ENCODE assay signal across 28 mouse cellular contexts in the genomic region with DNA sequence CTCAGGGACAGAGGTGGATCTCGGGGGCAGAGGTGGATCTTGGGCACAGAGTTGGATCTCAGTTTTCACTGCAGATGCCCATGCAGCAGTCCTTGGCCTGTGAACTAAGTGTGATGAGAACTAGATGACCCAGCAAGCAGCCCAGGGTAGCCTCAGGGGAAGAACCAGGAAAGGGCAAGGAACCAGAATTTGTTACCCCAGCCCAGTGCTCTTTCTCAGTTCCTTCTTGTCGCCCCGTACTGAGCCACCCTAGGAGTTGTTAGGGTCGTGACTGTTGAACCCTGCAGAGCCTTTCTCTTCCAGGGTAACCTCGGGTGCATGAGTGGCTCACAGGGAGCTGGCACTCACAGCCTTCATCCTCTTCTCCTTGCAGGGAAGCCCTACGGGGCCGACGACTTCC. TPM values are rescaled to one million over a fixed set of nuclear protein-coding genes. Genes with fewer than 3 reads are reported as not detected.
DNase-seq lines count a peak whose midpoint lies in the region; ATAC-seq and TF ChIP-seq lines count a peak whose summit lies in the region.
"Had no signal": no experiment of that assay in that cellular context is flagged by ENCODE, and none has a peak within 500 bp of the region (broad histone marks: within the 10 kb centered on the region; RNA-seq: fewer than 3 reads in every experiment).

No protein-coding gene starts in this region.

- no peak overlapping the region for H3K27ac ChIP-seq in liver, adult 2 months (replicated peaks; ENCODE audit: insufficient read depth, low read depth, low read length)
- H3K27ac ChIP-seq in liver, embryonic 11.5 days (ENCODE audit: low read depth, low read length): no peak overlapping the region
- peak overlapping the region; percentile 9; the same call in 1 of the 2 replicates for H3K27ac ChIP-seq in CH12.LX (ENCODE audit: insufficient read depth, low read depth)
- H3K27ac ChIP-seq in lung, postnatal 0 days (ENCODE audit: low read length): no peak overlapping the region
- H3K27ac ChIP-seq in intestine, postnatal 0 days (ENCODE audit: low read depth, low read length): no peak overlapping the region
- H3K27ac ChIP-seq: embryonic facial prominence, embryonic 12.5 days; embryonic facial prominence, embryonic 15.5 days; gastrocnemius, adult 2 months; heart, embryonic 10.5 days; hindbrain, embryonic 10.5 days; hindbrain, embryonic 13.5 days had no signal

- TF ChIP-seq POLR2A in liver, adult 2 months (IDR thresholded peaks at IDR 0.05; ENCODE audit: extremely low read depth, insufficient read depth, low read length): no peak
- no peak for TF ChIP-seq POLR2A in CH12.LX (IDR thresholded peaks at IDR 0.05; ENCODE audit: low read depth, low read length)

- TF ChIP-seq CTCF in liver, adult 2 months (IDR thresholded peaks at IDR 0.05; ENCODE audit: low read depth, low read length): no peak
- TF ChIP-seq CTCF in CH12.LX (conservative IDR thresholded peaks at IDR 0.05 in 1 of 2, IDR thresholded peaks at IDR 0.05 in 1 of 2; ENCODE audit: low read depth in 2 of 2, low read length in 2 of 2): no peak
- no peak for TF ChIP-seq CTCF in lung, postnatal 0 days (IDR thresholded peaks at IDR 0.05)
- TF ChIP-seq CTCF in intestine, postnatal 0 days (IDR thresholded peaks at IDR 0.05; ENCODE audit: low read depth): no peak

- in situ Hi-C loops in CH12.LX (cut with MboI; ENCODE audit: low pct_ligation_motif_present, low pct_unique_long_range_greater_than_20kb, low sequenced_read_pairs): loop anchor here (5.0 to 10.0 kb wide), 4 partner anchors 47 to 397 kb away; a partner anchor contains a TSS

- ATAC-seq in liver, embryonic 11.5 days (replicated peaks; ENCODE audit: low FRiP score): no peak
- no peak for ATAC-seq in lung, postnatal 0 days
- no peak for ATAC-seq in intestine, postnatal 0 days
- ATAC-seq: forebrain, embryonic 14.5 days; forebrain, postnatal 0 days; hindbrain, embryonic 16.5 days; Patski had no signal

- no peaks in the 10 kb centered on the region for H3K9me3 ChIP-seq in liver, embryonic 11.5 days (ENCODE audit: control insufficient read depth, low read length)
- H3K9me3 ChIP-seq in CH12.LX (replicated peaks; ENCODE audit: low read length): peaks cover 6% of the 10 kb centered on the region
- no peaks in the 10 kb centered on the region for H3K9me3 ChIP-seq in lung, postnatal 0 days (ENCODE audit: low read length)
- no peaks in the 10 kb centered on the region for H3K9me3 ChIP-seq in intestine, postnatal 0 days (ENCODE audit: control insufficient read depth)
- H3K9me3 ChIP-seq: embryonic facial prominence, embryonic 12.5 days; embryonic facial prominence, embryonic 15.5 days; G1E; heart, embryonic 10.5 days; hindbrain, embryonic 10.5 days; hindbrain, embryonic 13.5 days had no signal

- WGBS in liver, adult 2 months: 74% methylated on average over 8 of the region's 8 CpGs
- 84% methylated on average over 8 of the region's 8 CpGs for whole genome bisulfite sequencing in liver, embryonic 11.5 days
- WGBS in lung, postnatal 0 days: 82% methylated on average over 8 of the region's 8 CpGs
- 87% methylated on average over 8 of the region's 8 CpGs for WGBS in intestine, postnatal 0 days

- no peaks in the 10 kb centered on the region for H3K4me1 ChIP-seq in liver, adult 2 months (ENCODE audit: control insufficient read depth, insufficient read depth, low read length)
- no peaks in the 10 kb centered on the region for H3K4me1 ChIP-seq in liver, embryonic 11.5 days (replicated peaks; ENCODE audit: control insufficient read depth, insufficient read depth, low read length)
- H3K4me1 ChIP-seq in CH12.LX (ENCODE audit: control insufficient read depth in 1 of 2, insufficient read depth in 2 of 2): peaks cover 26 to 41% of the 10 kb centered on the region in 2 experiments
- no peaks in the 10 kb centered on the region for H3K4me1 ChIP-seq in lung, postnatal 0 days (ENCODE audit: insufficient read depth, low read depth, low read length)
- H3K4me1 ChIP-seq in intestine, postnatal 0 days (replicated peaks; ENCODE audit: control insufficient read depth, insufficient read depth, low read length): no peaks in the 10 kb centered on the region
- H3K4me1 ChIP-seq: embryonic facial prominence, embryonic 12.5 days; embryonic facial prominence, embryonic 15.5 days; heart, embryonic 10.5 days; hindbrain, embryonic 10.5 days; hindbrain, embryonic 13.5 days had no signal

- H3K36me3 ChIP-seq in liver, adult 2 months (ENCODE audit: control insufficient read depth, insufficient read depth, low read length): peaks cover 22% of the 10 kb centered on the region; the same call in 1 of the 2 replicates
- H3K36me3 ChIP-seq in liver, embryonic 11.5 days (ENCODE audit: control insufficient read depth, insufficient read depth, low read length): peaks cover 7% of the 10 kb centered on the region
- peaks cover 43 to 73% of the 10 kb centered on the region in 2 experiments for H3K36me3 ChIP-seq in CH12.LX (replicated peaks in 1 of 2; ENCODE audit: control insufficient read depth in 1 of 2, insufficient read depth in 1 of 2, low read length in 1 of 2)
- H3K36me3 ChIP-seq in lung, postnatal 0 days (ENCODE audit: insufficient read depth, low read length): peaks cover 31% of the 10 kb centered on the region; the same call in 1 of the 2 replicates
- peaks cover 61% of the 10 kb centered on the region; the same call in 1 of the 2 replicates for H3K36me3 ChIP-seq in intestine, postnatal 0 days (ENCODE audit: control insufficient read depth, insufficient read depth)
- H3K36me3 ChIP-seq: embryonic facial prominence, embryonic 12.5 days; G1E; hindbrain, embryonic 10.5 days; hindbrain, embryonic 13.5 days had no signal

- no peak for TF ChIP-seq RAD21 in CH12.LX (IDR thresholded peaks at IDR 0.05; ENCODE audit: low read depth, low read length)

- TF ChIP-seq EP300 in CH12.LX (IDR thresholded peaks at IDR 0.05; ENCODE audit: low read length): no peak; the same call in 1 of the 2 replicates
- TF ChIP-seq EP300 in lung, postnatal 0 days (IDR thresholded peaks at IDR 0.05): no peak

- H3K79me2 ChIP-seq in liver, adult 2 months (ENCODE audit: control insufficient read depth, insufficient read depth, low read length): no peaks in the 10 kb centered on the region
- no peaks in the 10 kb centered on the region for H3K79me2 ChIP-seq in CH12.LX (replicated peaks; ENCODE audit: control insufficient read depth, extremely low read depth, insufficient read depth, poor library complexity, severe bottlenecking)

- no peaks in the 10 kb centered on the region for H3K27me3 ChIP-seq in liver, adult 2 months (ENCODE audit: control insufficient read depth, insufficient read depth, low read length)
- no peaks in the 10 kb centered on the region for H3K27me3 ChIP-seq in liver, embryonic 11.5 days (replicated peaks; ENCODE audit: control insufficient read depth, insufficient read depth, low read length)
- no peaks in the 10 kb centered on the region for H3K27me3 ChIP-seq in CH12.LX (replicated peaks)
- no peaks in the 10 kb centered on the region for H3K27me3 ChIP-seq in lung, postnatal 0 days (replicated peaks; ENCODE audit: insufficient read depth, low read length)
- H3K27me3 ChIP-seq in intestine, postnatal 0 days (replicated peaks; ENCODE audit: control insufficient read depth, insufficient read depth, low read length): no peaks in the 10 kb centered on the region
- H3K27me3 ChIP-seq: embryonic facial prominence, embryonic 12.5 days; embryonic facial prominence, embryonic 15.5 days; hindbrain, embryonic 13.5 days; Patski had no signal

- dilution Hi-C loops in CH12.LX (cut with MboI; ENCODE audit: extremely low pct_ligation_motif_present, extremely low pct_unique_long_range_greater_than_20kb, low sequenced_read_pairs): no loop called here

- H3K4me3 ChIP-seq in liver, adult 2 months (ENCODE audit: insufficient read depth, low read depth, low read length): no peak overlapping the region
- no peak overlapping the region for H3K4me3 ChIP-seq in liver, embryonic 11.5 days (ENCODE audit: low read depth, low read length)
- H3K4me3 ChIP-seq in CH12.LX (replicated peaks in 1 of 3; ENCODE audit: low read depth in 2 of 3, low read length in 2 of 3, poor library complexity in 1 of 3): no peak overlapping the region
- no peak overlapping the region for H3K4me3 ChIP-seq in lung, postnatal 0 days (ENCODE audit: low read depth, low read length)
- no peak overlapping the region for H3K4me3 ChIP-seq in intestine, postnatal 0 days (ENCODE audit: low read depth, low read length)
- H3K4me3 ChIP-seq: embryonic facial prominence, embryonic 12.5 days; embryonic facial prominence, embryonic 15.5 days; gastrocnemius, adult 2 months; heart, embryonic 10.5 days; hindbrain, embryonic 10.5 days; hindbrain, embryonic 13.5 days had no signal

- H3K4me2 ChIP-seq in liver, embryonic 11.5 days: no peak overlapping the region
- H3K4me2 ChIP-seq in CH12.LX (ENCODE audit: insufficient read depth, low read depth, poor library complexity, severe bottlenecking): no peak overlapping the region
- no peak overlapping the region for H3K4me2 ChIP-seq in lung, postnatal 0 days (replicated peaks; ENCODE audit: low read depth, low read length)
- no peak overlapping the region for H3K4me2 ChIP-seq in intestine, postnatal 0 days (replicated peaks; ENCODE audit: low read depth)
- H3K4me2 ChIP-seq: embryonic facial prominence, embryonic 12.5 days; embryonic facial prominence, embryonic 15.5 days; hindbrain, embryonic 13.5 days had no signal

- H3K9ac ChIP-seq in liver, adult 2 months (ENCODE audit: low read depth, low read length): no peak overlapping the region
- H3K9ac ChIP-seq in liver, embryonic 11.5 days (ENCODE audit: low read depth, low read length): no peak overlapping the region
- H3K9ac ChIP-seq in CH12.LX (ENCODE audit: insufficient read depth, low read depth): no peak overlapping the region
- no peak overlapping the region for H3K9ac ChIP-seq in lung, postnatal 0 days (replicated peaks; ENCODE audit: low read depth)
- no peak overlapping the region for H3K9ac ChIP-seq in intestine, postnatal 0 days (ENCODE audit: low read depth, low read length)
- H3K9ac ChIP-seq: embryonic facial prominence, embryonic 12.5 days; embryonic facial prominence, embryonic 15.5 days; forebrain, postnatal 0 days; hindbrain, embryonic 13.5 days had no signal

- peak; percentile 30 for DNase-seq in liver, adult 2 months (ENCODE audit: extremely low read depth, low read depth, low spot score)
- no peak for DNase-seq in liver, embryonic 11.5 days (ENCODE audit: low spot score)
- peak; percentile 19 to 31 for DNase-seq in spleen, adult 18-20 months
- no peak for DNase-seq in spleen, adult 12 weeks (ENCODE audit: low spot score)
- DNase-seq in B cell, adult 2 months: peak; percentile 17 to 26
- no peak for DNase-seq in CH12.LX (ENCODE audit: extremely low read depth)
- no peak for DNase-seq in lung, postnatal 0 days (ENCODE audit: low spot score)
- DNase-seq: adrenal gland, postnatal 10 days; adrenal gland, postnatal 36 days; cerebellum, adult 11 months; cerebellum, adult 2 months; cerebellum, adult 9-11 months; cerebellum, postnatal 25 days; forebrain, postnatal 0 days; gastrocnemius, adult 2 months; gastrocnemius, postnatal 14 days; heart, adult 18-20 months; heart, postnatal 36 days had no signal

RNA-seq across cellular contexts. Expression of a gene that starts 57.4 kb away (rescaled TPM):
- 59.6 and 60.6 TPM in 2 replicates for total RNA-seq in liver, adult 2 months (2014; rRNA removed)
- 33.5 and 48.5 TPM in 2 replicates for polyA plus RNA-seq in liver, adult 2 months (2012; rRNA removed)
- polyA plus RNA-seq in liver, embryonic 11.5 days (2014; fragmentation: Nextera tagmentation; extraction: Ambion mirVana): 59.5 and 65.8 TPM in 2 replicates
- total RNA-seq in CH12.LX (2012; rRNA removed) (34.6 and 38.5 TPM in 2 replicates), CH12.LX (2014; rRNA removed) (39.1 and 42.6 TPM in 2 replicates)
- 41.0 and 49.9 TPM in 2 replicates for polyA plus RNA-seq in CH12.LX (2012; ENCODE audit: insufficient read length, low read depth)
- polyA plus RNA-seq in lung, postnatal 0 days (2015; fragmentation: Nextera tagmentation; extraction: Ambion mirVana): 174 and 198 TPM in 2 replicates
- polyA plus RNA-seq in intestine, postnatal 0 days (2015; fragmentation: Nextera tagmentation; extraction: Ambion mirVana): 1,340 and 1,424 TPM in 2 replicates

Comparison
In these comparisons a context has a peak if more than half of its experiments do, and no peak if none do; other contexts are left out.
1. DNase-seq: peak in liver, adult 2 months (single experiment), spleen, adult 18-20 months (2 of 2) and B cell, adult 2 months (2 of 2); none in liver, embryonic 11.5 days (single experiment), spleen, adult 12 weeks (single experiment), CH12.LX (single experiment) and lung, postnatal 0 days (single experiment).